Mouse (Mus musculus) thymus, postnatal 10 days (tissue): ENCODE measurements around the gene Kcnip3.
A peak's percentile ranks its signal among the peaks of the same experiment; 100 is the strongest.

Source experiments
- DNase-seq, 2 experiments: peaks; one replicate each; pipeline ENCODE4 v3.0.0; 2021; ENCODE audit warnings: low spot score in 2 of 2

The Kcnip3 gene

DNA sequence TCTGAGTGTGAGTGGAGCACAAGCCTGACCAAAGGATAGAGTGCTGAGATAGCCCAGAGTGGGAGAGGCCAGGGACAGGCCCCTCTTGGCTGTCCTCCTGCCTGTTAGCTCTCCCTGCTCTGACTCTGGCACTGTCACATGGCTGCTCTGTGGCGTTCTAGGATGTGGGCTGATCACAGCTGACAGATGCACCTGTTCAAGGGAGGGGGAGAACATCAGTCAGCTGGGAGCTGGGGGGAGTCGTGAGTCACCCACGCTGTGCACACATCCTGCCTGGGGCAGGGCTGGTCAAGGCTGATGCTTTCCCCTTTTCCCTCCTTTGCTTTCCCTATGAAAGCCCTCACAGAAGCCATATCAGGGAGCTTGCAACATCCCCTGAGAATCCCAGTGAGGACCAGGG lies 3.6 kb downstream of the Kcnip3 start:
- DNase-seq = peak; percentile 56 to 69

DNA sequence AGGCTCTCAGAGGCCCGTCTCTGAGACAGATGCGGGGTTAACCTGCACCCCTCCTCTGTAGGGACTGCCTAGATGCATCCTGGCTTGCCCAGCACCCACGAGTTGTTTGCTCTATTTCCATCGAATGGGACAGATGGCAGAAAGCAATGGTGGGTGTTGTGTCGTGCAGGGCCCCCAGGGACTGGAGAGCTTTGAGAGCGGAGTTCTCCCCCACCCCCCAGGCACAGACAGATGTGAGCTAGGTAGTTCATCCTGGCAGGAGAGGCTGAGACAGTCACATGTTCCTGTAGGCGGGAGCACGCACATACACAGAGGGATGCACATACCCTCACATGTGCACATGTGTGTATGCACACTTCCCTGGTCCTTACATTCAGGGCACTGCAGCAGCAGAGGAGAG lies 4.8 kb downstream of the Kcnip3 start:
- DNase-seq = no peak

DNA sequence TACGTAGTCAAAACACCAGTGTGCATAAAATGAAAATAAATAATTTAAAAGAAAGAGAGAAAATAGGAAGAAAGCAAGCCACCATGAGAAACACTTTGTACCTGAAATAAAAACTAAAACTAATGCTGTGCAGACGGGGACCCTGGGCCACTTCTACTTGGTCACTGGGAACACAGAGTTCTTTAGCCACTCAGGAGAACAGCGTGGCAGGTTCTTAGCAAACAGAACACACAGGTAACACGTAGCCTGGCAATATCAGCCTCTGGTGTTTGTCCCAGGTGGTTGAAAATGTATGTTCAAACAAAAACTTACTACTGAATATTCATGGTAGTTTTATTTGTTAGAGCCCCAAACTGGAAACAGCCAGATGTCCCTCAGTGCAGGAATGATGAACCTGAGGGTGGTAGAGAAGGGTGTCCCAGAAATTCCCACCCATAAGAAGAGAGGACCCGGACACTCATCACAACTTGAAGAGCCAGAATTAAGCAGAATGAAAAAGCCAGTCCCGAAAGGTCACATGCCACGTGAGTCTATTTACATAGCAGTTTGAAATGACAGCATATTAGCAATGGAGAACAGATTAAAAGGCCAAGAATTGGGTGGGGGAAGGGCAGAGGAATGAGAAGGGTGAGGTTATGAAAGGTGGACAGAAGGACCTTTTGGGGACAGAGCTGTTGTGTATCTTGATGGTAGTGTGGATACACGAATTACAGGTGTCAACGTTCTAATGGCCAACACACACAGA lies 7.3 kb downstream of the Kcnip3 start:
- no peak for DNase-seq

DNA sequence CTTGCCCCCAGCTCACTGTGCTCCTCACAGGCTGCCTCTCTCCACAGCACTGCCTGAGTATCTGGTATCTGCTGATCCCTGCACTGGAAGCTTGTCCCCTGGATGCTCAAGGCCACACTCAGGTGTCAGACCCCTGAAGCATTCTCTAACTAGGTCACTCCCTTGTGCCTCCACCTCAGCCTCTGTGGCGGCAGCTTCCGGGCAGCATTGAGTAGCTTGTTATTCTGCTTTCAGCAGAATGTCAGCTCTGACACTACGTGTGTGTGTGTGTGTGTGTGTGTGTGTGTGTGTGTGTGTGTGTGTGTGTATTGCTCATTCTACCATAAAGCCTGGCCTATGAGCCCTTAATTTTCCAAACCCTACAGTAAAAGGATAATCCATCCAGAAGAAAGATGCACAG lies 8.7 kb downstream of the Kcnip3 start:
- DNase-seq = no peak

DNA sequence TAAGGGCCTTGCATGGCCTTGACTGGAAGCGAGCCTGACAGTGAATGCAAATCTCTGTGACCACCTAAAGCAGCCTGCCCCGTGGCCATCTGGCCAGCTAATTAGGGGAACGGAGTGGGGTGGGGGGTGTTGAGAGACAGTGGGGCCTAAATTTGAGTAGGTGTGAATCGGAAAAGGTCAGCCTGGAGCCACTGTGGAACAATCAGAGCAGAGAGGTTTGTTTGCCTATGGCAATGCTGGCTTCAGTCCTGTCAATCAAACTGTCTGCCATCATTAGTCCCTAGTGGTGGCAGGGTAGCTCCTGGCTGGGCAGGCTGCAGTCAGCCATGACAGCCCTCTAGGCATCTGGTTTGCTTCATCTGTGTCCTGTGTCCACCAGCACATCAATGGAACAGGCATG lies 10.5 kb downstream of the Kcnip3 start:
- DNase-seq = no peak

DNA sequence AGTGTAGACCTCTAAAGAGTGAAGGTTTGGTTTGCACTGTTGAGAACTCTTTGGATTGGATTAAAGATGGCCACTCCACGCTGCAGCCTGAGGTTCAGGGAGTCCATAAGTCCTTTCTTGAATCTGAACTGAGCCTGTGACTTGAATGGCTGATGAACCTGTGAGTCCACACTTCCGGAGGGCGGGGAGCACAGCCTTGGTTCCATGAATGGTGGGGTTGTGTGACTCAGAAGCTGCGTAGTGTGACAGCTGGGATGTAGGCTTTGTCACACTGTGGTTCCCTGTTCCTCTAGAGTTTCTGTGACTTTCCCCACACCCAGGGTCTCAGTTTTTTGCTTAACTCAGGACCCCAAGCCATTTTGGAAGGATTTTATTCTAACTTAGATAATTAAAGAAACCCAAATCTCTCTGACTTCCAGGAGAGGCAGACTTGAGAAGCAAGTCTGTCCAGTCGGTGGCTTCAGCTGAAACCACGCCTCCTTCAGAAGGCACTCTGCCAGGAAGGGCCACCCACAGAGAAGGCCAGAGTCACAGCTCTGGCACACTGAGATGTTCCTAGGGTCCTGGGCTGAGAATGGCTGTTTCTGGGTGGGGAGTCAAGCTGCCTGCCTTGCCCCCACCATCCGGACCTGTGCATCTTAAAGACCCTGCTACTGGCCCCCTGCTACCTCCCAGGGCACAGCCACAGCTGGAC lies 13.8 kb downstream of the Kcnip3 start:
- no peak for DNase-seq

DNA sequence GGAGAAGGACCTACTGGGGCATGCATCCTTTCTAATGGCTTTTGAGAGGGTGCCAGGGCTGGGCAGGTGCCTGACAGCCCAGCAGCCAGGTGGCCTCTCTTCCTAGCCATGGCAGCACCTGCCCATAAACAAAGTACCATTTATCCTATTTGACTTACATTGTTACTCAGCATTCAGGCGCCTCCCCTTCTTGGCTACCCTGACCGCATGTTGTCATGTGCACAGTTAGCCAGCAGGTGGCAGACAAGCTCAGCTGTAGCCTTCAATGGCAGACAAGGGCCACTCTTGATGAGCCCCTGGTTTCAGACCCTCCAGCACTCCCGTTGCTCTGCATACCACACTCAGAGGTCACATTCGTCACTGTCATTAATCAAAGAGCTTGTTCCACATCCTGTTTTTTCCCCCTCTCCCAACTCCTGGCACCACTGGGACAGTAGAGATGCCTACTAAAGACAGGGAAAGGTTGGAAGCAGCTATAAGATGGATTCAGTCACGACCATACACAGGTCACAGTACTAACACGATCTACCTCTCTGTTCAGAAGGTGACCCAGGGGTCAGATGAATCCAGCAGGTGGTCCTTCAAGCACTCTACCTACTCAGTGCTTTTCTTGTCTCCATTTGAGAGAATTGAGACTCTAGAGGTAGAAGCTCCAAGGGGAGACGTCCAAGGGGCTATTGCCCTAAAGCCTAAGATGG lies 14.7 kb downstream of the Kcnip3 start:
- peak; percentile 63 to 82 for DNase-seq

DNA sequence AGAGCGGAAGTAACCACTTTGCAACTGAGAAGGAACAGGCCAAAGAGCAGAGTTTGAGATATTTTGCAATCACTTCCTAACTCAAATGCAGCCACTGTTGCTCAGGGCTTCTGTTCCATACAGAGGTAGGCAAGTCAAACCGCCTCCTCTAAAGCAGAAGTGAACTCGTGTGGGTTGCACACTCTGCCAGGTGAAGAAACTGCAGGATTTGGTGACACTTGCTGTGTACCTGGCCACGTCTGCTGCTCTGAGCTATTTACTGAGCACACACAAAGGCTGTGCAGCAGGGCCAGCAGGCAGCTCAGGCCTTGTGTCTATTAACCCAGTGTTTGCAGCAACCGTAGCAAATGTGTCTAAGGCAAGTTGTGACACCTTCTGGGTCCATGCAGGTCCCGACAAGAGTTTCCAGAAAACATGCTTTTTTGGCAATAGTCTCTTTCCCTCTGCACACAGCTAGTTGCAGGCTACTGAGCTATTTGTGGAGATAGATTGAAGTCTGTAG lies 15.7 kb downstream of the Kcnip3 start:
- DNase-seq = no peak

DNA sequence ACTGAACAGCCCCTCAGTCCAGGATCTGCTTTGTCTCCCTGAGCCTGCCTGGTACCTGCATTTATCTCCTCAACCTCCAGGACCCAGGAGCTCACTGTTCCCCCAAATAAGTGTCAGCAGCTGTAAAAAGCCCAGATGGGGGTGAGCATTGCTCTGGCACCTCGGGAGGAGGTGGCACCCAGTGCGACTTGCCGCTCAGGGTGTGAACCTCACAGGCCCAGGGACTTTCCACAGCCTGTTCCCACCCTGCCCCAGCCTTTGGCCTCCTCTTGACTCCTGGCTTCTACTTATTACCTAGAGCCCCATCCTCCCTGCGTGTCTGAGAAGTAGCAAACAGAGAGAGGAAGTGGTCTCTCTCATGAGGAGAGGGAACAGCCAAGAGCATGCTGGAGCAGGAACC lies 16.7 kb downstream of the Kcnip3 start:
- no peak for DNase-seq

DNA sequence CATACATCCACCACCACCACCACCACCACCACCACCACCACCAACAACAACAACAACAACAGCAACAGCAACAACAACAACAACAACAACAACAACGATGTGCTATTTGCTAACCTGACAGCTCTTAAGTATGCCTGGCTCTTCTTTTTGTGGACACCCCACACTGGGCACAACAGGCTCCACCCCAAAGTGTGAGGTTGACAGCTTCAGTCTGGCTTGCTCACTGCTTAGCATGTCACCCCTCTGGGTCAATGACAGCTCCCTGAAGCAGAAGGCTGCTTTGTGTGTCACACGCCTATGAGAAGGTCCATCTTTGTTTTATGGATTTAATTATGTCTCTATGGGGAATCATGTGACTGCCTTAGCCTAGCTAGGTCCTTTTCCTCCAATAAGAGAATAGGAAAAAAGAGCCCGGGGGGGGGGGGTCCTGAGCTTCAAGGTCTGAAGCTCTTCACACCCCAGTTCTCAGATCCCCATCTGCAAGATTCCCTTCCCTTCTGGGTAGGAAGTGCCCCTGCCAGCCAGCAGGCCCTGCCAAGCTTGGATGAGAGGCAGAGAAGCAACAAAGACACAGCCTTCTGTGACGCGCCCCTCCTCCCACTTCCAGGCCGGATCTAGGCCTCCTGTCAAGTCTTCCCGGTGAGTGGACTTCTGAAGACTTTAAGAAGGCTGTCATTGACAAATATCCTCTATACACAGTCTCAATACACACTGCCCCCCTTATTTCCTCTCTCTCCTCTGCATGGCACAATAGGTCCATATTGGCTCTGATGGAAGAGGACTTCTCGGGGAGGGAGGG lies 17.9 kb downstream of the Kcnip3 start:
- DNase-seq = no peak

DNA sequence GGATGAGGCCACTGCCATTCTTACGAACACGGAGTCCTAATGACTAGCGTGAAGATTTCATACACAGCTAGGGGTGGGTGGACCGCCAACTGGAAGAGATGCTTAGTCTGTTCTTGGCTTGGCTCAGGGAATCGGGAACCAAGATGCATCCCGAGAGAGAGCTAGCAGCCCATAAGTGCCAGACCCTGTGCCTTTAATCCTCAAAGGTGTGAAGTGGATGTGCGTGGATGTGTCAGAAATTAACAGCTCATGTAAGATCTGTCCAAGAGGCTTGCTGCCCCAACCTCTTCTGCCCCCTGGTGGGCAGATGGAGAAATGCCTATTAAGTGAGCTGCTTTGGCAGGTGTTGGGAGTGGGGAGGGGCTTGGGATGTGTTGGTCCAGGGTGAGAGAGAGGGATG lies 20.8 kb downstream of the Kcnip3 start:
- peak in 1 of 2 experiments; percentile 53 for DNase-seq

DNA sequence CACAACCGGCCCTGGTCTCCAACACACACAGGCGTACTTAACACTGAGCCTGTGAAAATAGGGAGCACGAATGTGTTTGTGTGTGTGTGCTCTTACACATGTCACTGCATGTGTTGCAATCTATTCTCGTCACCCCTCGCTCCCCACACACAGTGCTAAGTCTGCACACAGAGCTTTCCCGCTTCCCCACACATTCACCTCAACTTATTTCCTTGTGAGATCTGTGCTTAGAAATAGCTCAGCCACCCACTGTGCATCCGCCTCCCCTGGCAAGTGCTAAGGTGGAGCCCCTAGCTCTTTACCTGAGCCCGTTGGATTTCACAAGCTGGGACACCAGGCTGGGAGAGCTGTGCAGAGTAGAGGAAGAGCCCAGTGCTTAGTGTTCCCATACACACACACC lies 23.1 kb downstream of the Kcnip3 start:
- DNase-seq = no peak

DNA sequence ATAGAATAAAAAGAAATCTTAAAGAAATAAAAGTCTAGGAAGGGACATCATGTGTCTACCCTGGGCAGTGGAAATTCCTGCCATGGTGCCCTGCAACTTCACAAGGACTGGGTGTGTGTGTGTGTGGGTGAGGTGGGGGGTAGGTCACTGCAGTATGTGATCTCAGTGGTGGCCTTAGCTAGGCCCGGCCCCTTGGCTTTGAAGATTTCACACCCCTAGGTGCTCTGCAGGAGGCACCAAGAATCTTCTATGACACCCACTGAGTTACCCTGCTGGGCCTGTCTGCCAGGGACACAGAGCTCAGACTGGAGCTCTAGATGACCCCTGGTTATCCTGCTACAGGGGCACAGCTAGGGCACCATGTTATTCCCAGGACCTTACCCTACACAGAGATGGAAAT lies 25.6 kb downstream of the Kcnip3 start:
- DNase-seq = no peak

DNA sequence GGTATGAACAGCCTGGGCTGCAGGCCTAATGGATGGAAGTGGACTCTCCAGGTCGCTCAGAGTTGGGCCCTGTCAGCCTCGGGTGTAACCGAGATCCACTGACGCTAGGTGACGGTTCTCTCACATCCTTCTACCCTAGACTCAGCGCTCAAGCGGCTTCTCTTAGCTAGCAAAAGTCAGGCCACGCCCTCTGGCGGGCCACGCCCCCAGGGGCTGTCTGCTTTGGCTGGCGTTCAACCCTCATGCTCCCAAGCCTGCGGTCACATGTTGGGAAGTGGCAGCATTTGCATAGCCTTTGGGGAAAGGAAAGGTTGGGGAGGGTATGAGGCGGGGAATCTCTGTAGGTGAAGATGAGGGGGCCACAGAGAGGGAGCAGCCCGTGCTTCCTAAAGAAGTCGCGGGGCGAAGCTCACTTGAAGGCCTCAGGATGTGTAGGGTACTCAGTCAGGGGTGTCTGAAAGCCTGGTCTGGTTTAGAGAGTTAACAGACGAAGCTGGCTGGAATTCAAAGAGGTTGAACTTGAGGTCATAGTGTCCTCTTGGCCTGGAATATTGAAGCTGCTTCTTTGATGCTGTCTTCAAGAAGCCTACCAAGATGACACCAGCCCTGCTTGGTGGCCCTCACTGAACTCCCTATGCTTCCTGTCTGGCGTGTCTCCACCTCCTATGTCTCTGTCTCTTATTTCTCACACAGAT lies 37.3 kb downstream of the Kcnip3 start:
- peak in 1 of 2 experiments; percentile 24 for DNase-seq

DNA sequence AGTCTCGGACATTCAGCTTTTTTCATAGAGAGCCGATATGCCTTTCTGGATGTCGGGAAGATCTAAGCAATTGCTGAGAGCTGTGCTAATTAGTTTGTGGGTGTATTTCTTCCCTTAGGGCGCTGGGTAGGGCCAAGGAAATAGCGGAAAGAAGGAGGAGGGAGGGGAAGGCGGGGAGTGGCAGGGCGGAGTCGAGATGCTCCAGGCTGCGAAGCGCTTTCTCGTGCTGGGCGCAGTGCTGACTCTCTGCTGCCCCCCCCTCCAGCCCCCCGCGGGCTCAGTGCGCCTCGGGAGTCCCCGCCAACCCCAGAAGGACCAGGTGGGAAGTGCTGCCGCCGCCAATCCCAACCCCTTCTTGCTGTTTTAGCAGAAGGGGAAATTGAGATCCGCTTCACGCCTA lies 38.9 kb downstream of the Kcnip3 start:
- DNase-seq = no peak

DNA sequence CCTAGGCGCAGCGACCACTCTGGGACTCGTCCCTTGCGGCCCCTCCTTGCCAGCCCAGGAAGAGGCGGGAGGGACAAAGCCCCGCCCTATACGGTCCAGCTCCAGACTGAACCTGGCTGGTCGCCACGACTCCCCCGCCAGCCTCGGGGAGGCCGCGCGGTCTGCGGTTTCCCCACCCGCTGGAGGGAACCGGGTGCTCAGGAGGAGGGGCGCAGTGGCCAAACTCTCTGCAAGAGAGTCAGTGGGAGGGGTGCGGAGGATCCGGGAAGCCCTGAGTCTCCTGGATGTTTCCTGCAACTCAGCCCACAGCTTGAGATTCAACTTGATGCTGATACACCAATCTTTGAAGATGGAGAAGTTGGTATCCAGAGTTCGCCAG lies 39.4 kb downstream of the Kcnip3 start:
- no peak for DNase-seq

DNA sequence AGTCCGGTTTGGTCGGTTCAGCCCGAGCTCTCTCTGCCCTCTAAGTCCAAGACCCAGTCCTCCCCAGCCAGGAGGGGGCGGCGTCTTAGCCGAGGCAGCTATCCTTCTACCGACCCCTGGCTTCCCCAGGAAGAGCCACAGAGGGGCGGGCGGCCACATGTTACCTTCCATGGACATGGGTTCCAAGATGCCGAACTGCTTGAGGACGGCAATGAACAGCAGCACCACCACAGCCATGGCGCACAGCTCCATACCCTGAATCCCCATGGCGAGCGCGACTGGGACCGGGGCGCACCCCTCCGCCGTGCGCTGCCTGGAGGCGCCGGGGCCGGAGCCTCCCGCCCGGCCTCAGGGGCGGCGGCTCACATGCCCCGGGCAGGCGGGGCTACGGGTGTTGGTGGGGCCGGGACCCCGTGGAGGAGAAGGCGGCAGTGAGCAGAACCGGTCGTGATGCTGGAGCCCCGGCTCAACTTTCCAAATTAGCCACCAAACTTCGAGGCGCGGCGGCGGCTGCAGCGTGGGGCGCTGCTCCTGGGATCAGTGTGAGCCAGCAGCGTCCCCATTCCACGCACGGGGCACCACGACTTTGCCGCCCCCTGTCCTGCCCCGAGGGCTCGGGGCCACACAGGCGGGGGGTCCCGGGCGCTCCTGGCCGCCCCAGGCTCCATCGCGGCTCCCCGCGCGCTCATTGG lies 39.9 kb downstream of the Kcnip3 start:
- DNase-seq = no peak

DNA sequence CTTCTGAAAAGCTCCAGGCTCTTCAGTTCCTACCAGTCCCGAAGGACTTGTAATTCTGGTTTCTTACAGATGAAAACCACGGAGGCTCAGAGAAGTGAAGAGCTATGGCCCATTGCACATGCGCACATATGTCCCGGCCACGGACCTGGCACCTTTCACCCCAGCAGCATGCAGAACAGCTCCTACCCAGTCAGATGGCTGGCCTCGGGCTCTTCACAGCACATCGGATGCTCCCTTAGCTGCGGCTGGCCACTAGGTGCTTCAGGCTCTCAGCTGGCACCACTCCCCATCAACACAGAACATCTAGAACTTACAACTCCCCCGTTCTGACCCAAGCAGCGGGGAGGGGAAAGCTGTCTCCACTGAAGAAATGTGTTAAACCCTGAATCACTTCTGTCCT lies 42.1 kb downstream of the Kcnip3 start:
- no peak for DNase-seq

DNA sequence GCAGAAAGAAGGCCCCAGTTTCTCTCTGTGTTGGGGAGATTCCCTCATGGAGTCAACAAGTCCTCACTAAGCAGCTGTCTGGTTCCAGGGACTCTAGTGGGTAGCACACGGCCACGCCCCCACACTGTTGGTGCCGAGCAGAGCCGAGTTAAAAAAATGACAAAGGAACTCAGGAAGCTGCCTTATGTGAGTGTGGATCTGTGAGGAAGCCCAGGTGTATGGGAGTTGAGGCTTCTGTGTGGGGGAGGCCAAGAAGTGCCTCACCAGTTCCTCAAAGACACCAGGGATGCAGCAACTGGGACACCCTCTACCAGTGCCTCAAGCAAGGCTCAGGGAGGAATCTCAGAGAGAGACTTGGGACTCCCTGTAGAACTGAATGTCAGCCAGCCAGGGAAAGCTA lies 42.7 kb downstream of the Kcnip3 start:
- DNase-seq = no peak

DNA sequence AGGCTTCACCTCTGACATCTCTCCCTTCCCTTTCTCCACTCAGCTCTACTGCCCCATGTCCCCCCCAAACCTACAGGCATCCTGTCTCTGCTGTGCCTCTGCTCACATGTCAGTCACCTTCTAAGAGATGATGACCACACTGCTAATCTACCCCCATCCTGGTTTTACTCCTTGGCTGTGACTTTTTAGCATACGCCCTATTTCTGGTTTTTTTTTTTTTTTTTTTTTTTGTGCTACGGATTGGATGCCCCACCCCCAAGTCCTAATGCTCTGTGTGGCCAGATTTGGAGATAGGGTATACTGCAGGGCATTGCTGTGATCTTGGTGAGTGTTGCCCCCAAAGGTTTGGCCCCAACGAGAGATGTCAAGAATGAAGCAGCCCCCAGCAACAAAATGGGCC lies 49.6 kb downstream of the Kcnip3 start:
- DNase-seq = no peak

DNA sequence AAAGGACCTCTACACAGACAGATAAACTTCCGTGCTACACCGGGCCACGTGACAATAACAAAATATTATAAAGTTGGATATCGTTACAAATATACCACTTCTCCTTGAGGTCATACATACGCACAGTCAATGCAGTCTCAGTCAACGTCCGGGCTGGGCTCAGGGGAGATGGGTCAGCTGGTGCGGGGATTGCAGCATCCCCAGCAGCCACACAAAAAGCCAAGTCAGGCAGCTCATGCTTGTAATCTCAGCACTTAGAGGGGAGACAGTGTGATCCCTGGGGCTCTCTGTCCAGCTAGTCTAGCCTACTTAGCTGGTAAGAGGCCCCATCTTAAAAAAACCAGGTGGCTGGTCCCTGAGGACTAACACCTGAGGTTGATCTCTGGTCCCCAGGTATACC lies 50.6 kb downstream of the Kcnip3 start:
- DNase-seq = no peak
